Mouse (Mus musculus): ENCODE data around the gene Hrh1. TPM values are rescaled to one million over a fixed set of nuclear protein-coding genes. Genes with fewer than 3 reads are reported as not detected.

Hrh1 gene
- total RNA-seq, 2 experiments from 2014 or later: 5.1 to 6.0 TPM

- DNase-seq (ENCODE audit: low spot score in 2 of 2): no peak
Observed at GRCm38 (mm10) chr6:114404774-114405468, 7.2 kb downstream of the Hrh1 start.

GRCm38 (mm10) chr6:114406634-114407033 lies 8.9 kb downstream of the Hrh1 start:
- no peak for DNase-seq (ENCODE audit: low spot score in 2 of 2)

GRCm38 (mm10) chr6:114407049-114407448 lies 9.3 kb downstream of the Hrh1 start:
- no peak for DNase-seq (ENCODE audit: low spot score in 2 of 2)

- DNase-seq (ENCODE audit: low spot score in 2 of 2): no peak
Observed at GRCm38 (mm10) chr6:114408278-114408677, 10.5 kb downstream of the Hrh1 start.

GRCm38 (mm10) chr6:114411913-114412312 lies 14.2 kb downstream of the Hrh1 start:
- no peak for DNase-seq (ENCODE audit: low spot score in 2 of 2)

GRCm38 (mm10) chr6:114414510-114414909 lies 16.8 kb downstream of the Hrh1 start:
- no peak for DNase-seq (ENCODE audit: low spot score in 2 of 2)

GRCm38 (mm10) chr6:114418037-114418436 lies 20.3 kb downstream of the Hrh1 start:
- no peak for DNase-seq (ENCODE audit: low spot score in 2 of 2)

GRCm38 (mm10) chr6:114421061-114421460 lies 23.3 kb downstream of the Hrh1 start:
- DNase-seq (ENCODE audit: low spot score in 2 of 2): no peak

- DNase-seq (ENCODE audit: low spot score in 2 of 2): no peak
Observed at GRCm38 (mm10) chr6:114423051-114423676, 25.4 kb downstream of the Hrh1 start.

- DNase-seq (ENCODE audit: low spot score in 2 of 2): no peak
Observed at GRCm38 (mm10) chr6:114425343-114425742, 27.6 kb downstream of the Hrh1 start.

GRCm38 (mm10) chr6:114427641-114428040 lies 29.9 kb downstream of the Hrh1 start:
- no peak for DNase-seq (ENCODE audit: low spot score in 2 of 2)

GRCm38 (mm10) chr6:114428831-114429230 lies 31.1 kb downstream of the Hrh1 start:
- DNase-seq (ENCODE audit: low spot score in 2 of 2): no peak

GRCm38 (mm10) chr6:114432591-114432990 lies 34.9 kb downstream of the Hrh1 start:
- no peak for DNase-seq (ENCODE audit: low spot score in 2 of 2)

- no peak for DNase-seq (ENCODE audit: low spot score in 2 of 2)
Observed at GRCm38 (mm10) chr6:114434524-114434923, 36.8 kb downstream of the Hrh1 start.

- DNase-seq (ENCODE audit: low spot score in 2 of 2): no peak
Observed at GRCm38 (mm10) chr6:114440302-114440701, 42.6 kb downstream of the Hrh1 start.

GRCm38 (mm10) chr6:114440788-114441453 lies 43.2 kb downstream of the Hrh1 start:
- no peak for DNase-seq (ENCODE audit: low spot score in 2 of 2)

GRCm38 (mm10) chr6:114444247-114444844 lies 46.6 kb downstream of the Hrh1 start:
- no peak for DNase-seq (ENCODE audit: low spot score in 2 of 2)

GRCm38 (mm10) chr6:114444976-114445375 lies 47.2 kb downstream of the Hrh1 start:
- no peak for DNase-seq (ENCODE audit: low spot score in 2 of 2)

- DNase-seq (ENCODE audit: low spot score in 2 of 2): peak; percentile 73 to 85
Observed at GRCm38 (mm10) chr6:114448888-114449287, 51.2 kb downstream of the Hrh1 start.

- no peak for DNase-seq (ENCODE audit: low spot score in 2 of 2)
Observed at GRCm38 (mm10) chr6:114455267-114455666, 57.5 kb downstream of the Hrh1 start.

- DNase-seq (ENCODE audit: low spot score in 2 of 2): no peak
Observed at GRCm38 (mm10) chr6:114456255-114457042, 58.7 kb downstream of the Hrh1 start.
